Mouse (Mus musculus) small intestine, adult 2 months (tissue): ENCODE measurements around the gene Tspan12.

Experiments used
- CTCF ChIP-seq: fragments of 200-500 bp; IDR thresholded peaks from 2 replicates; pipeline ENCODE4 v1.5.1; 2012; ENCODE audit warnings: low read depth, mild to moderate bottlenecking, control low read depth, inconsistent platforms, low read length, moderate library complexity, mixed read lengths; ENCODE audit not compliant: insufficient replicate concordance, insufficient read length; ENCODE audit errors: extremely low read depth
- POLR2A ChIP-seq: fragments of 200-500 bp; IDR thresholded peaks from 2 replicates; pipeline ENCODE4 v1.6.1; 2012; ENCODE audit warnings: low read depth, mild to moderate bottlenecking, control low read depth, inconsistent platforms, low read length, moderate library complexity

GRCm38 (mm10) chr6:21740606-21741005 is 111.7 kb downstream of the Tspan12 start:
- TF ChIP-seq CTCF (no peak), POLR2A (no peak)
